Mouse (Mus musculus) hindbrain, embryonic 15.5 days (tissue): ENCODE data around the gene Pus7l. TPM values are rescaled to one million over a fixed set of nuclear protein-coding genes. Genes with fewer than 3 reads are reported as not detected.
A peak's percentile ranks its signal among the peaks of the same experiment; 100 is the strongest.

Experiments used
- ATAC-seq: fragments of 200-750 bp; cut with Nextera tagmentation; 2 replicates; pipeline ENCODE4 v1.8.0; 2017; ENCODE audit warnings: low read depth, moderate number of reproducible peaks, moderate TSS enrichment; ENCODE audit not compliant: low FRiP score
- H3K27ac ChIP-seq: fragments of 300-500 bp; sonication (generic); replicated peaks from 2 replicates; pipeline ENCODE4 v1.5.1; 2015; ENCODE audit warnings: mild to moderate bottlenecking, inconsistent platforms
- H3K27me3 ChIP-seq: fragments of 300-500 bp; sonication (generic); 2 replicates; pipeline ENCODE4 v1.6.1; 2015; ENCODE audit warnings: control low read depth, inconsistent platforms
- H3K36me3 ChIP-seq: fragments of 300-500 bp; sonication (generic); 2 replicates; pipeline ENCODE4 v1.6.1; 2015; ENCODE audit warnings: control low read depth, inconsistent platforms
- H3K4me1 ChIP-seq: fragments of 300-500 bp; sonication (generic); replicated peaks from 2 replicates; pipeline ENCODE4 v1.6.1; 2015; ENCODE audit warnings: control low read depth, inconsistent platforms
- H3K4me2 ChIP-seq: fragments of 300-500 bp; sonication (generic); 2 replicates; pipeline ENCODE4 v1.6.1; 2015; ENCODE audit warnings: moderate library complexity, mild to moderate bottlenecking, inconsistent platforms
- H3K4me3 ChIP-seq: fragments of 300-500 bp; sonication (generic); 2 replicates; pipeline ENCODE4 v1.5.1; 2015; ENCODE audit warnings: mild to moderate bottlenecking, inconsistent platforms
- H3K9ac ChIP-seq: fragments of 300-500 bp; sonication (generic); 2 replicates; pipeline ENCODE4 v1.6.1; 2015; ENCODE audit warnings: inconsistent platforms
- H3K9me3 ChIP-seq: fragments of 300-500 bp; sonication (generic); 2 replicates; pipeline ENCODE4 v1.6.1; 2016; ENCODE audit warnings: control low read depth, inconsistent platforms
- WGBS: fragments of 180-500 bp; shearing (Covaris S2); methylation state at CpG from one replicate; pipeline ENCODE4 v1.1.7; 2015; 5-methylcytosine and 5-hydroxymethylcytosine counted together
- polyA plus RNA-seq: library from polyadenylated mRNA; unstranded; fragments of >200 nt; fragmentation: Nextera tagmentation; extraction: Ambion mirVana; gene quantifications from 2 replicates; pipeline ENCODE4 v1.2.1, GENCODE M21; 2015

Pus7l gene
- polyA plus RNA-seq, 1 experiment from 2014 or later, result 5.8 TPM

- H3K27me3 ChIP-seq, result no peaks in the 10 kb centered on the region
- no peaks in the 10 kb centered on the region for H3K9me3 ChIP-seq
- H3K9ac ChIP-seq, result no peak overlapping the region
- WGBS, result 88% methylated on average over 10 of the region's 10 CpGs
- no peak overlapping the region for H3K4me2 ChIP-seq
- H3K36me3 ChIP-seq, result no peaks in the 10 kb centered on the region
- no peak for ATAC-seq
- H3K4me3 ChIP-seq, result no peak overlapping the region
- no peaks in the 10 kb centered on the region for H3K4me1 ChIP-seq
- no peak overlapping the region for H3K27ac ChIP-seq
Measured at GRCm38 (mm10) chr15:94568496-94569182, 25.3 kb upstream of the Pus7l start.

GRCm38 (mm10) chr15:94565854-94566253 is 22.5 kb upstream of the Pus7l start:
- ATAC-seq, result no peak
- Histone ChIP-seq H3K9me3 (no peaks in the 10 kb centered on the region), H3K27me3 (no peaks in the 10 kb centered on the region), H3K4me2 (no peak overlapping the region), H3K4me3 (no peak overlapping the region), H3K36me3 (no peaks in the 10 kb centered on the region), H3K27ac (no peak overlapping the region), H3K9ac (no peak overlapping the region), H3K4me1 (no peaks in the 10 kb centered on the region)
- 90% methylated on average over 9 of the region's 9 CpGs for WGBS

GRCm38 (mm10) chr15:94564909-94565308 is 21.6 kb upstream of the Pus7l start:
- Histone ChIP-seq H3K27ac (no peak overlapping the region), H3K36me3 (no peaks in the 10 kb centered on the region), H3K9ac (no peak overlapping the region), H3K4me1 (no peaks in the 10 kb centered on the region), H3K27me3 (no peaks in the 10 kb centered on the region), H3K4me2 (no peak overlapping the region), H3K4me3 (no peak overlapping the region), H3K9me3 (no peaks in the 10 kb centered on the region)
- WGBS, result 89% methylated on average over 2 of the region's 2 CpGs
- no peak for ATAC-seq

GRCm38 (mm10) chr15:94558895-94559656 is 15.7 kb upstream of the Pus7l start:
- H3K4me2 ChIP-seq, result no peak overlapping the region
- H3K27ac ChIP-seq, result no peak overlapping the region
- H3K27me3 ChIP-seq, result no peaks in the 10 kb centered on the region
- H3K4me3 ChIP-seq, result no peak overlapping the region
- no peak for ATAC-seq
- H3K4me1 ChIP-seq, result no peaks in the 10 kb centered on the region
- H3K9me3 ChIP-seq, result no peaks in the 10 kb centered on the region
- WGBS, result 86% methylated on average over 17 of the region's 17 CpGs
- no peaks in the 10 kb centered on the region for H3K36me3 ChIP-seq
- no peak overlapping the region for H3K9ac ChIP-seq

- Histone ChIP-seq H3K9ac (no peak overlapping the region), H3K4me2 (no peak overlapping the region), H3K9me3 (no peaks in the 10 kb centered on the region), H3K4me1 (no peaks in the 10 kb centered on the region), H3K36me3 (no peaks in the 10 kb centered on the region), H3K27me3 (no peaks in the 10 kb centered on the region), H3K27ac (no peak overlapping the region), H3K4me3 (no peak overlapping the region)
- peak; percentile 42; the same call in 1 of the 2 replicates for ATAC-seq
- WGBS, result 27% methylated on average over 7 of the region's 7 CpGs
Measured at GRCm38 (mm10) chr15:94557442-94557841, 14.1 kb upstream of the Pus7l start.

- H3K4me3 ChIP-seq, result no peak overlapping the region
Measured at GRCm38 (mm10) chr15:94553536-94553935, 10.2 kb upstream of the Pus7l start.

GRCm38 (mm10) chr15:94544844-94545243 is 1.5 kb upstream of the Pus7l start:
- H3K27ac ChIP-seq, result no peak overlapping the region
- H3K27me3 ChIP-seq, result no peaks in the 10 kb centered on the region
- ATAC-seq, result no peak
- H3K9me3 ChIP-seq, result no peaks in the 10 kb centered on the region
- H3K36me3 ChIP-seq, result no peaks in the 10 kb centered on the region
- peaks cover 12% of the 10 kb centered on the region; the same call in 1 of the 2 replicates for H3K4me1 ChIP-seq
- H3K4me2 ChIP-seq, result no peak overlapping the region
- no peak overlapping the region for H3K9ac ChIP-seq
- 90% methylated on average over 4 of the region's 4 CpGs for WGBS
- no peak overlapping the region for H3K4me3 ChIP-seq

More at GRCm38 (mm10) chr15:94553536-94553935, 10.2 kb upstream of the Pus7l start:
- H3K9ac ChIP-seq, result no peak overlapping the region
- no peak overlapping the region for H3K27ac ChIP-seq
- no peaks in the 10 kb centered on the region for H3K27me3 ChIP-seq
- ATAC-seq, result no peak
- H3K4me2 ChIP-seq, result no peak overlapping the region
- H3K9me3 ChIP-seq, result no peaks in the 10 kb centered on the region; the same call in 1 of the 2 replicates
- WGBS, result 91% methylated on average over 9 of the region's 9 CpGs
- H3K4me1 ChIP-seq, result no peaks in the 10 kb centered on the region
- H3K36me3 ChIP-seq, result no peaks in the 10 kb centered on the region

- H3K27ac ChIP-seq, result peak overlapping the region; percentile 65; the same call in 1 of the 2 replicates
- H3K4me1 ChIP-seq, result peaks cover 12% of the 10 kb centered on the region; the same call in 1 of the 2 replicates
- H3K9ac ChIP-seq, result peak overlapping the region; percentile 52; the same call in 1 of the 2 replicates
- no peaks in the 10 kb centered on the region for H3K9me3 ChIP-seq
- peak overlapping the region; percentile 81 for H3K4me2 ChIP-seq
- H3K27me3 ChIP-seq, result no peaks in the 10 kb centered on the region
- no peaks in the 10 kb centered on the region for H3K36me3 ChIP-seq
- peak overlapping the region; percentile 87 for H3K4me3 ChIP-seq
- ATAC-seq, result no peak
- 39% methylated on average over 9 of the region's 9 CpGs for WGBS
Measured at GRCm38 (mm10) chr15:94544052-94544636, 797 bp upstream of the Pus7l start.

GRCm38 (mm10) chr15:94542567-94543408 is 559 bp downstream of the Pus7l start:
- Histone ChIP-seq H3K9me3 (no peaks in the 10 kb centered on the region), H3K4me1 (peaks cover 12% of the 10 kb centered on the region; the same call in 1 of the 2 replicates), H3K4me2 (peak overlapping the region; percentile 81), H3K27ac (peak overlapping the region; percentile 74; the same call in 1 of the 2 replicates), H3K27me3 (no peaks in the 10 kb centered on the region), H3K36me3 (no peaks in the 10 kb centered on the region), H3K9ac (peak overlapping the region; percentile 52), H3K4me3 (peak overlapping the region; percentile 87)
- WGBS, result 8% methylated on average over 21 of the region's 22 CpGs
- peak; percentile 93 for ATAC-seq

GRCm38 (mm10) chr15:94539296-94539695 is 4.1 kb downstream of the Pus7l start:
- Histone ChIP-seq H3K9ac (no peak overlapping the region), H3K27ac (no peak overlapping the region), H3K4me1 (peaks cover 10% of the 10 kb centered on the region; the same call in 1 of the 2 replicates), H3K9me3 (no peaks in the 10 kb centered on the region), H3K4me2 (no peak overlapping the region), H3K36me3 (no peaks in the 10 kb centered on the region), H3K27me3 (no peaks in the 10 kb centered on the region), H3K4me3 (no peak overlapping the region)
- 94% methylated on average over 3 of the region's 3 CpGs for WGBS
- no peak for ATAC-seq

- H3K9me3 ChIP-seq, result no peaks in the 10 kb centered on the region
- no peak overlapping the region for H3K4me3 ChIP-seq
- H3K4me1 ChIP-seq, result no peaks in the 10 kb centered on the region
- ATAC-seq, result no peak
- no peak overlapping the region for H3K4me2 ChIP-seq
- H3K36me3 ChIP-seq, result no peaks in the 10 kb centered on the region
- no peak overlapping the region for H3K9ac ChIP-seq
- no peaks in the 10 kb centered on the region for H3K27me3 ChIP-seq
- no peak overlapping the region for H3K27ac ChIP-seq
- WGBS, result 93% methylated on average over 7 of the region's 7 CpGs
Measured at GRCm38 (mm10) chr15:94535521-94535920, 7.8 kb downstream of the Pus7l start.
